Mouse (Mus musculus) midbrain, embryonic 15.5 days (tissue): ENCODE results near the gene Malrd1. TPM values are rescaled to one million over a fixed set of nuclear protein-coding genes. Genes with fewer than 3 reads are reported as not detected.
"Not testable (repeated sequence)": the region's sequence is repeated elsewhere in the genome, so short reads cannot be mapped to it uniquely, and the experiment has no call there.

Experiments
- ATAC-seq: fragments of 200-750 bp; cut with Nextera tagmentation; replicated peaks from 2 replicates; pipeline ENCODE4 v1.8.0; 2017; ENCODE audit warnings: moderate TSS enrichment
- H3K27ac ChIP-seq: fragments of 300-500 bp; sonication (generic); 2 replicates; pipeline ENCODE4 v1.5.1; 2015; ENCODE audit warnings: mild to moderate bottlenecking, inconsistent platforms
- H3K27me3 ChIP-seq: fragments of 300-500 bp; sonication (generic); replicated peaks from 2 replicates; pipeline ENCODE4 v1.6.1; 2015; ENCODE audit warnings: inconsistent platforms
- H3K36me3 ChIP-seq: fragments of 300-500 bp; sonication (generic); replicated peaks from 2 replicates; pipeline ENCODE4 v1.6.1; 2015; ENCODE audit warnings: inconsistent platforms
- H3K4me1 ChIP-seq: fragments of 300-500 bp; sonication (generic); 2 replicates; pipeline ENCODE4 v1.6.1; 2015; ENCODE audit warnings: inconsistent platforms
- H3K4me2 ChIP-seq: fragments of 300-500 bp; sonication (generic); 2 replicates; pipeline ENCODE4 v1.6.1; 2015; ENCODE audit warnings: inconsistent platforms, mild to moderate bottlenecking, moderate library complexity
- H3K4me3 ChIP-seq: fragments of 300-500 bp; sonication (generic); 2 replicates; pipeline ENCODE4 v1.5.1; 2015; ENCODE audit warnings: mild to moderate bottlenecking, inconsistent platforms
- H3K9ac ChIP-seq: fragments of 300-500 bp; sonication (generic); 2 replicates; pipeline ENCODE4 v1.6.1; 2015; ENCODE audit warnings: mild to moderate bottlenecking, inconsistent platforms
- H3K9me3 ChIP-seq: fragments of 300-500 bp; sonication (generic); 2 replicates; pipeline ENCODE4 v1.6.1; 2016; ENCODE audit warnings: inconsistent platforms
- WGBS: fragments of 180-500 bp; shearing (Covaris S2); methylation state at CpG from one replicate; pipeline ENCODE4 v1.1.7; 2015; ENCODE audit warnings: mixed read lengths; 5-methylcytosine and 5-hydroxymethylcytosine counted together
- polyA plus RNA-seq: library from polyadenylated mRNA; unstranded; fragments of >200 nt; fragmentation: Nextera tagmentation; extraction: Ambion mirVana; gene quantifications from 2 replicates; pipeline ENCODE4 v1.2.1, GENCODE M21; 2015

Gene Malrd1
- polyA plus RNA-seq, 1 experiment from 2014 or later, result 0.13 TPM

GRCm38 (mm10) chr2:15869380-15869779 lies 343.1 kb downstream of the Malrd1 start:
- no peak overlapping the region for H3K9ac ChIP-seq
- H3K36me3 ChIP-seq, result no peaks in the 10 kb centered on the region
- no peak overlapping the region for H3K4me2 ChIP-seq
- no peaks in the 10 kb centered on the region for H3K27me3 ChIP-seq
- H3K27ac ChIP-seq, result no peak overlapping the region
- H3K9me3 ChIP-seq, result no peaks in the 10 kb centered on the region
- 27% methylated on average over 7 of the region's 7 CpGs for WGBS
- H3K4me3 ChIP-seq, result no peak overlapping the region
- ATAC-seq, result no peak
- no peaks in the 10 kb centered on the region for H3K4me1 ChIP-seq

- Histone ChIP-seq H3K4me1 (no peaks in the 10 kb centered on the region), H3K36me3 (no peaks in the 10 kb centered on the region), H3K27me3 (no peaks in the 10 kb centered on the region), H3K4me2 (no peak overlapping the region), H3K9ac (no peak overlapping the region), H3K9me3 (no peaks in the 10 kb centered on the region), H3K27ac (no peak overlapping the region), H3K4me3 (no peak overlapping the region)
- ATAC-seq, result no peak
- 79% methylated on average over 1 of the region's 1 CpGs for WGBS
Observed at GRCm38 (mm10) chr2:15893418-15894120, 367.3 kb downstream of the Malrd1 start.

DNA sequence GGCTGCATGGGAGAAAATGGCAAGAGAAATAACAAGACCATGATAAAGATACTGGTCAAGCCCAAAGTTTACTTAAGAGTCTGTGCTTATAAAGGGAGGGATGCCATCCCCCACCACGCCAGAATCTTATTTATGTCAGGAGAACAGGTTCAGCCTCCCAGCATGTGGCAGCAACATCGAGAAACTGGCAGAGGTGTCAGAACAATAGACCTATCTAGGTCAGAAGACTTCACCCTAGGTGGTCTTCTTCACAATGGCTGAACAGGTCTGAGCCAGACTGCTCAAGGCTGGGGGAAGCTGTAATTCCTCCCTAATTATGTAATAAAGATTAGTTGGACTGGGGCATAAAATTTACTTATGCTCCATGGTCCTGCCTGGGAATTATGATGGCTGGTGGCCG lies 399.2 kb downstream of the Malrd1 start:
- no peak overlapping the region for H3K27ac ChIP-seq
- no peak overlapping the region for H3K9ac ChIP-seq
- no peak overlapping the region for H3K4me3 ChIP-seq
- H3K27me3 ChIP-seq, result no peaks in the 10 kb centered on the region
- WGBS, result 20% methylated on average over 3 of the region's 3 CpGs
- H3K4me2 ChIP-seq, result no peak overlapping the region
- ATAC-seq, result no peak
- H3K9me3 ChIP-seq, result no peaks in the 10 kb centered on the region
- H3K36me3 ChIP-seq, result no peaks in the 10 kb centered on the region
- no peaks in the 10 kb centered on the region for H3K4me1 ChIP-seq

DNA sequence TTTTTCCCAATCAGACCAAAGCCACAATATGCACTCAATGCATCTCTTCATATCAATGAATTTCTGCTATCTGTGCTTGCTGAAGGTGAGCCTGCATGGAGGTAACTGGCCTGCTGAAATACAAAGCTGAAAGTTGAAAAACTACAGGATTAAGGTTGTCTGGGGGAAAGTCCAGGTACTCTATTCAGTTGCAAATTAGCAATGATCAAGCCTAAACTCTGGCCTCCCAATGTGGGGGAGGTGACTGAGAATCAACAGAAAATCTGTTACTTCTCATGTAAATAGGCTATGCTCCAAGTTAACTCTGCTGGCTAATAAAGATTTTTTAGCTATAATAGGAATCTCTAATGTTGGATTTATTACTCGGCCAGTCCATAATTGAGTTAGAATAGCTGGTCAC lies 399.8 kb downstream of the Malrd1 start:
- 40% methylated on average over 1 of the region's 1 CpGs for WGBS
- Histone ChIP-seq H3K36me3 (no peaks in the 10 kb centered on the region), H3K4me1 (no peaks in the 10 kb centered on the region), H3K4me2 (no peak overlapping the region), H3K9ac (no peak overlapping the region), H3K4me3 (no peak overlapping the region), H3K9me3 (no peaks in the 10 kb centered on the region), H3K27me3 (no peaks in the 10 kb centered on the region), H3K27ac (no peak overlapping the region)
- no peak for ATAC-seq

- Histone ChIP-seq H3K9ac (no peak overlapping the region), H3K4me3 (no peak overlapping the region), H3K36me3 (no peaks in the 10 kb centered on the region), H3K27me3 (no peaks in the 10 kb centered on the region), H3K4me2 (no peak overlapping the region), H3K27ac (0 out of 2 replicates have a peak overlapping the region, but pooled peaks have one; percentile 20), H3K4me1 (0 out of 2 replicates have a peak, but pooled peaks cover 3% of the 10 kb centered on the region), H3K9me3 (no peaks in the 10 kb centered on the region)
- 0 out of 2 replicates have a peak, but pooled peaks have one; percentile 30 for ATAC-seq
- WGBS, result 56% methylated on average over 1 of the region's 1 CpGs
Observed at GRCm38 (mm10) chr2:15931479-15931878, 405.2 kb downstream of the Malrd1 start.

- Histone ChIP-seq H3K9ac (no peak overlapping the region), H3K9me3 (no peaks in the 10 kb centered on the region), H3K36me3 (no peaks in the 10 kb centered on the region), H3K27ac (no peak overlapping the region), H3K27me3 (no peaks in the 10 kb centered on the region), H3K4me1 (0 out of 2 replicates have a peak, but pooled peaks cover 3% of the 10 kb centered on the region), H3K4me2 (no peak overlapping the region), H3K4me3 (no peak overlapping the region)
- no peak for ATAC-seq
Observed at GRCm38 (mm10) chr2:15931924-15932323, 405.6 kb downstream of the Malrd1 start.

GRCm38 (mm10) chr2:15932340-15932739 lies 406.1 kb downstream of the Malrd1 start:
- H3K9ac ChIP-seq, result no peak overlapping the region
- H3K4me2 ChIP-seq, result no peak overlapping the region
- no peaks in the 10 kb centered on the region for H3K27me3 ChIP-seq
- 81% methylated on average over 1 of the region's 1 CpGs for WGBS
- peak; percentile 66; the same call in 1 of the 2 replicates for ATAC-seq
- no peak overlapping the region for H3K4me3 ChIP-seq
- no peaks in the 10 kb centered on the region for H3K36me3 ChIP-seq
- H3K4me1 ChIP-seq, result 0 out of 2 replicates have a peak, but pooled peaks cover 3% of the 10 kb centered on the region
- H3K9me3 ChIP-seq, result no peaks in the 10 kb centered on the region
- no peak overlapping the region for H3K27ac ChIP-seq

- WGBS, result 21% methylated on average over 2 of the region's 2 CpGs
- peak; percentile 82 for ATAC-seq
Observed at GRCm38 (mm10) chr2:16002925-16003324, 476.6 kb downstream of the Malrd1 start.

GRCm38 (mm10) chr2:16017046-16017445 lies 490.8 kb downstream of the Malrd1 start:
- H3K27ac ChIP-seq, ATAC-seq, H3K9me3 ChIP-seq, H3K4me3 ChIP-seq, H3K27me3 ChIP-seq, H3K9ac ChIP-seq, H3K36me3 ChIP-seq, H3K4me2 ChIP-seq, H3K4me1 ChIP-seq: not testable (repeated sequence)
- 82% methylated on average over 2 of the region's 2 CpGs for WGBS

More at GRCm38 (mm10) chr2:16002925-16003324, 476.6 kb downstream of the Malrd1 start:
- Histone ChIP-seq H3K36me3 (no peaks in the 10 kb centered on the region), H3K9me3 (no peaks in the 10 kb centered on the region), H3K4me2 (no peak overlapping the region), H3K9ac (no peak overlapping the region), H3K27ac (no peak overlapping the region), H3K4me1 (no peaks in the 10 kb centered on the region), H3K27me3 (no peaks in the 10 kb centered on the region), H3K4me3 (no peak overlapping the region)

DNA sequence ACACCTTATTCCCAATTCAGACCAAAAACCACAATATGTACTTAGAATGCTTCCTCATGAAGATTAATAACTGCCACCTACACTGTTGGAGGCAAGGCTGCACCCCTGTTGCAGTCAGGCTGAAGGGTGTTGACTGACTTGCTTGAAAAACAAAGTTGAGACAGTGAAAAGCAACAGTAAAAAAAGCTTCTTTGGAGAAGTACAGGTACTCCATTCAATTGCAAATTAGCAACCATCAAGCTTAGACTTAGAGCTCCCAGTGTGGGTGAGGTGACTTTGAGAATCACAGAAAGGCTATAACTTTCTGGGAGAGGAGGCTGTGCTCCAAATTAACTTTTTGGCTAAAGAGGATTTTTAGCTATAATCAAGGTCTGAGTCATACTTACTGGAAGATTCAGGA lies 491.4 kb downstream of the Malrd1 start:
- H3K4me2 ChIP-seq, H3K9ac ChIP-seq, H3K4me3 ChIP-seq, H3K4me1 ChIP-seq, H3K36me3 ChIP-seq, ATAC-seq, H3K27me3 ChIP-seq, H3K27ac ChIP-seq, H3K9me3 ChIP-seq: not testable (repeated sequence)

- no peak overlapping the region for H3K27ac ChIP-seq
- H3K36me3 ChIP-seq, result no peaks in the 10 kb centered on the region
- H3K9ac ChIP-seq, result no peak overlapping the region
- no peak overlapping the region for H3K4me3 ChIP-seq
- ATAC-seq, result no peak
- H3K27me3 ChIP-seq, result no peaks in the 10 kb centered on the region
- H3K9me3 ChIP-seq, result no peaks in the 10 kb centered on the region
- H3K4me2 ChIP-seq, result no peak overlapping the region
- WGBS, result 46% methylated on average over 12 of the region's 12 CpGs
- H3K4me1 ChIP-seq, result no peaks in the 10 kb centered on the region
Observed at GRCm38 (mm10) chr2:16029752-16030151, 503.5 kb downstream of the Malrd1 start.

DNA sequence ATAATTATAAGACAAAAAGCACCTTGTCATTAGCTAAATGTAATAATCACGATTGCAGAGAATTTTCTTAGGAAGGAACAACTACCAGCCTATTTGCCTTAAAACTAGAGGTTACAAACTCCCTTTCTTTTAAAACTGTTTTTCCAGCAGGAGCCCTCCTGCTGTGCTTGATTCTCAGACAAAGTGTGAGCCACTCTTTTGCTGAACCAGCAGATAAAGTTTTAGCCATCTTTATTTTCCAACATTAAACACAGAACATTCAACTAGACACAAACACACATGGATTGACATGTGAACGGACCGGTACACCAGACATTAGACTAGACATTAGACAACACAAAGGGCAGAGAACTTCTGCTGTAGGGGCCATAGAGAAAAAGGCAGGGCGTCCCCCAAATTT lies 505.3 kb downstream of the Malrd1 start:
- H3K9ac ChIP-seq, result no peak overlapping the region
- no peak for ATAC-seq
- H3K9me3 ChIP-seq, result no peaks in the 10 kb centered on the region
- WGBS, result 52% methylated on average over 4 of the region's 4 CpGs
- H3K4me3 ChIP-seq, result no peak overlapping the region
- no peak overlapping the region for H3K4me2 ChIP-seq
- H3K4me1 ChIP-seq, result no peaks in the 10 kb centered on the region
- no peaks in the 10 kb centered on the region for H3K36me3 ChIP-seq
- no peak overlapping the region for H3K27ac ChIP-seq
- no peaks in the 10 kb centered on the region for H3K27me3 ChIP-seq

- H3K4me1 ChIP-seq, result no peaks in the 10 kb centered on the region
- H3K4me3 ChIP-seq, result no peak overlapping the region
- no peak for ATAC-seq
- no peak overlapping the region for H3K4me2 ChIP-seq
- 53% methylated on average over 3 of the region's 3 CpGs for WGBS
- H3K36me3 ChIP-seq, result no peaks in the 10 kb centered on the region
- H3K9me3 ChIP-seq, result no peaks in the 10 kb centered on the region
- H3K27me3 ChIP-seq, result no peaks in the 10 kb centered on the region
- no peak overlapping the region for H3K27ac ChIP-seq
- no peak overlapping the region for H3K9ac ChIP-seq
Observed at GRCm38 (mm10) chr2:16032804-16033203, 506.5 kb downstream of the Malrd1 start.
